Mouse (Mus musculus): ENCODE measurements at regions not wholly inside any gene's neighbourhood (a gene's known extent, or its start where the extent isn't known, plus 50 kb on each side); places are given as distances from the start of the nearest gene placed in this dataset. TPM values are rescaled to one million over a fixed set of nuclear protein-coding genes. Genes with fewer than 3 reads are reported as not detected.

DNA sequence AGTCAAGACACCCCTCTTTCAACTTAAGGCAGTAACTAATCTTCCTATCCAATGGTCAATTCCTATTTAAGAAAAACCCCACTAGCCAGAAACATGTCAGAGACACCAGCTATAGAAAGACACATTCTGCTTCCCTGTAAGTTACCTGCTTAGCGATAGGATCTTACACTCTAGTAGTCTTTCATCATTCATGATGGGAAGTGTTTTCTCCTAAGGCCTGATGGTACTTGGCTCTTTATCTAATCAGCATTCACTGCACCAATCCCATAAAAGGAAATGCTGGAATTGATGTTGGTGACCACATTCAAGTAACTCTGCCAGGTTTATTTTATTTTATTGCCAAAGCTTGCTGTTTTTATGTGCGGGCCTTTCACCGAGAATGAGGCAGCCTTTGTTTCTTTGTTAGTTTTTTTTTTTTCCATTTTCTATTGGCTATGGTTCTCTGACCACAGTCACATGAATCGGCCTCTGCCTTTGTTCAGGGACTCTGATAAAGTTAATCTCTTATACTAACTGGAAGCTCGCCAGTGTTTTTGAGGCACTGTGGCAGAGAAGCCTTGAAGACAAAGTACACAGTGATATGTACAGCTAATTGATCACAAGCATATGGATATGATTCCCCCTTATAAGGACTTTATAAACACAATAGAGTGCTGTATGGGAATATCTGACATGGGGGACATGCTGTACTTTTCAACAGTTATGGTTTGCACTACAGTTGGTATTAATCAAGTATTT, 166.0 kb upstream of the Chrm3 start:
- no peak overlapping the region for H3K4me2 ChIP-seq
- H3K4me3 ChIP-seq = no peak overlapping the region
- H3K4me1 ChIP-seq = no peaks in the 10 kb centered on the region
- H3K9me3 ChIP-seq = no peaks in the 10 kb centered on the region
- no peak overlapping the region for H3K27ac ChIP-seq
- no peaks in the 10 kb centered on the region for H3K27me3 ChIP-seq
- WGBS = 55% methylated on average over 5 of the region's 5 CpGs
- no peaks in the 10 kb centered on the region for H3K36me3 ChIP-seq
- H3K9ac ChIP-seq = no peak overlapping the region
- no peak for ATAC-seq (ENCODE audit: insufficient number of reproducible peaks, low FRiP score, low TSS enrichment, low read depth)

DNA sequence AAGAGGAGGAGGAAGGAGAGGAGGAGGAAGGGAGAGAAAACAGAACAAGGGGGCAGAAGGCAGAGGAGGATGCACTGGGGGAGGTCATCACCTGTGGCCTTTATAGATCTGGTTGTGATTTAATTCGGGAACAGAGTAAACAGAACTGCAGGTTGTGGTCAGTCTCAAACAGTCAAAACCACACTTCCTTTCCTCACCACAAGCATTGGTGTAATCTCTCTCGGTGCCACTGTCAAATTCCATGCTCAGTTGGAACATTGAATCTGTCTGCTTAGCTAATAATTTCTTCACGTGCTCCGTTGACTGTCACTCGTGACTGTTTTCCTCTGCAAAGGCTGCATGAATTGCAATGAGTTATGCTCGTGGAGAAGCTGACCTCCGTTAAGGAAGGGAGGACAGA, 143.6 kb upstream of the Chrm3 start:
- 55% methylated on average over 7 of the region's 7 CpGs for WGBS
- Histone ChIP-seq H3K27me3 (no peaks in the 10 kb centered on the region), H3K27ac (no peak overlapping the region), H3K9ac (no peak overlapping the region), H3K9me3 (no peaks in the 10 kb centered on the region), H3K4me2 (no peak overlapping the region), H3K4me1 (no peaks in the 10 kb centered on the region), H3K4me3 (no peak overlapping the region), H3K36me3 (no peaks in the 10 kb centered on the region)
- no peak for ATAC-seq (ENCODE audit: insufficient number of reproducible peaks, low FRiP score, low TSS enrichment, low read depth)

DNA sequence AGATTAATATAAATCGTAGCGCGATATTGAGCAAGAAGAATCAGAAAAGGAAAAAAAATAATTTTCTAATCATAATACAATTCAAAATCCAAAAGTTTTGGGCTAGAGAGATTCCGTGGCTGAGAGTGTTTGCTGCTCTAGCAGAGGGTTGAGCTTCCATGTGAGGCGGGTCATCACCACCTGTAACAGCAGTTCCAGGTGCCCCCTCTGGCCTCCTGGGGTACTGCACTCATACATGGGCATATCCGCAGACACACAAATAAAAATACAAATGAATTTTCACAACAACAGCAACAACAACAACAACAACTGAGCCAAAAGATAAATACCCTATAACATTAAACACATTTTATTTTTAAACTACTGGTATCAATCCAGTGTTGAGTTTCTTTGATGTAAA, 94.7 kb upstream of the Chrm3 start:
- Histone ChIP-seq H3K36me3 (no peaks in the 10 kb centered on the region), H3K9me3 (no peaks in the 10 kb centered on the region), H3K4me1 (no peaks in the 10 kb centered on the region), H3K27me3 (no peaks in the 10 kb centered on the region), H3K4me3 (no peak overlapping the region), H3K9ac (no peak overlapping the region), H3K4me2 (no peak overlapping the region), H3K27ac (no peak overlapping the region)
- ATAC-seq (ENCODE audit: insufficient number of reproducible peaks, low FRiP score, low TSS enrichment, low read depth) = no peak
- 94% methylated on average over 6 of the region's 6 CpGs for WGBS

DNA sequence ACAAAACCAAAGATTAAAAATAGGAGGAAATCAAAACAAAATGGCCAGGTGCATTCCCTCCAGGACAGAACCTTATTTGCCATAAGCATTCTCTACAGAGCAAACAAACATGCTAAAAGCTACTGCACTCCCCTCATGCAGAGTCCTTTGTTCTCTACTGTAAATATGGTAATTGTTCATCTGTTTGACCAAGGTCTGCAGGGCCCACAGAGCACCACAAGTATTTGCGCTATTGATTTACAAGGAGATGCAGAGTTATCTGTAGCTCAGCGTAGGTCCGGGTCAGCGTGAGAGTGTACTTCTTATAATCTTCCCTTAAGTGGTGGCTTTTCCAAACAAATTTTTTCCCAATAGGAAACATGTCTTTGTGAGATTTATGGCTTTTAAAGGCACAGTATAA, 94.0 kb upstream of the Chrm3 start:
- 89% methylated on average over 4 of the region's 4 CpGs for WGBS
- Histone ChIP-seq H3K4me3 (no peak overlapping the region), H3K27me3 (no peaks in the 10 kb centered on the region), H3K9ac (no peak overlapping the region), H3K27ac (no peak overlapping the region), H3K36me3 (no peaks in the 10 kb centered on the region), H3K4me1 (no peaks in the 10 kb centered on the region), H3K4me2 (no peak overlapping the region), H3K9me3 (no peaks in the 10 kb centered on the region)
- ATAC-seq (ENCODE audit: insufficient number of reproducible peaks, low FRiP score, low TSS enrichment, low read depth) = no peak

DNA sequence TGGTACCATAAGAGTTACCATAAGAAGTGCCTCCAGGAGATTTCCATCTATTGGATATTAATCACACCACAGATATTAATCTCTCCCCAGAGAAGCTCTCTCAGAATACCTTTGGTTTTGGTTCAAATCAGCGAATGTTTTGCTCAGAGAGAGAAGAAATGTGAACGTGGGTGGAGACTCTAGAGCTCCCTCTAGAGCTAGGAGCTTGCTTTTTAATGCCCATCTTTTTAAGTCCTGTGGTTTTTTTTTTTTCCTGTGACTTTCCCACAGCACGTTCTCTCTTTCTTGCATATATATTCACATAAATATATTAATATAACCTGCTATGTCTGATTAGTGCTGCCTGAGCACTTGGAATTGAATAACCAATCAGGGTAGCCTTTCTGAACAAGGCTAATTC, 90.4 kb upstream of the Chrm3 start:
- H3K9me3 ChIP-seq = no peaks in the 10 kb centered on the region
- WGBS = 27% methylated on average over 3 of the region's 3 CpGs
- H3K36me3 ChIP-seq = no peaks in the 10 kb centered on the region
- no peak for ATAC-seq (ENCODE audit: insufficient number of reproducible peaks, low FRiP score, low TSS enrichment, low read depth)
- H3K4me2 ChIP-seq = no peak overlapping the region
- H3K27ac ChIP-seq = no peak overlapping the region
- H3K27me3 ChIP-seq = no peaks in the 10 kb centered on the region
- no peaks in the 10 kb centered on the region for H3K4me1 ChIP-seq
- H3K4me3 ChIP-seq = no peak overlapping the region
- H3K9ac ChIP-seq = no peak overlapping the region

DNA sequence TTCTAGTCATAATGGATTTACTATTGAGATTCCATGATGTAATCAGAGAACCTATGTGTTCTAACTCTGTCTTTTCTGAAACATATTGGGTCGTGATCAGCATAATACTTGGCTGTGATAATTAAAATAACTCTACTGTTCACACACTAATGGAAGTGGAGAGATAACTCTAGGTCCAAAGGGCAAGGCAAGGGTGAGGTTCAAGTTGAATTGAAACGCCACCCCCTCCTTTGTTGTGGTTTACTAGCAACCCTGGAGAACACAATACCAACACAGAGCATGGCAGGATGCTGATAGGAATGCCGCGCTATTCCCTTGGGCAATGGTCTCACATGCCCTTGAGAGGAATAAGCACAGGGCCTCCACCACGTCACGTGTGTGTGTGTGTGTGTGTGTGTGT, 88.9 kb upstream of the Chrm3 start:
- no peaks in the 10 kb centered on the region for H3K27me3 ChIP-seq
- no peaks in the 10 kb centered on the region for H3K4me1 ChIP-seq
- no peak overlapping the region for H3K4me2 ChIP-seq
- ATAC-seq (ENCODE audit: insufficient number of reproducible peaks, low FRiP score, low TSS enrichment, low read depth) = no peak
- H3K27ac ChIP-seq = no peak overlapping the region
- H3K4me3 ChIP-seq = no peak overlapping the region
- no peaks in the 10 kb centered on the region for H3K36me3 ChIP-seq
- WGBS = 78% methylated on average over 6 of the region's 6 CpGs
- no peaks in the 10 kb centered on the region for H3K9me3 ChIP-seq
- no peak overlapping the region for H3K9ac ChIP-seq

DNA sequence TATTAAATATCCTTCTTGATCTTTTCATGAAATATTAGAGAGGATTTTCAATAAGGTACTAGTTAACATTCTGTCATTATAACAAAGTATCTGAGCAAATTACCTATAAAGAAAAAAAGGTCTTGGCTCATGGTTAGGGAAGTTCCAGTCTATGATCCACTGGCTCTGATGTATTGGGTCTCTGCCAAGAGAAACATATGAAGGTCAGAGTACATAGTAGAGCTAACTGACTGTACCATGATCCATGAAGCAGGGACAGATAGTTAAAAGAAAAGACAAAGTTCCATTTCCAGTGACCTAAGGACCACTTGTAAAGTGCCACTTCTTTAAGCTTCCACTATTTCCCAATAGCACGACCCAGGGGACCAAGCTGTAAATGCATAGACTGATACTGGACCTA, 87.2 kb upstream of the Chrm3 start:
- ATAC-seq (ENCODE audit: insufficient number of reproducible peaks, low FRiP score, low TSS enrichment, low read depth) = no peak
- WGBS = 74% methylated on average over 1 of the region's 1 CpGs
- no peaks in the 10 kb centered on the region for H3K36me3 ChIP-seq
- H3K9ac ChIP-seq = no peak overlapping the region
- no peaks in the 10 kb centered on the region for H3K27me3 ChIP-seq
- H3K4me1 ChIP-seq = no peaks in the 10 kb centered on the region
- no peaks in the 10 kb centered on the region for H3K9me3 ChIP-seq
- H3K27ac ChIP-seq = no peak overlapping the region
- H3K4me3 ChIP-seq = no peak overlapping the region
- no peak overlapping the region for H3K4me2 ChIP-seq

DNA sequence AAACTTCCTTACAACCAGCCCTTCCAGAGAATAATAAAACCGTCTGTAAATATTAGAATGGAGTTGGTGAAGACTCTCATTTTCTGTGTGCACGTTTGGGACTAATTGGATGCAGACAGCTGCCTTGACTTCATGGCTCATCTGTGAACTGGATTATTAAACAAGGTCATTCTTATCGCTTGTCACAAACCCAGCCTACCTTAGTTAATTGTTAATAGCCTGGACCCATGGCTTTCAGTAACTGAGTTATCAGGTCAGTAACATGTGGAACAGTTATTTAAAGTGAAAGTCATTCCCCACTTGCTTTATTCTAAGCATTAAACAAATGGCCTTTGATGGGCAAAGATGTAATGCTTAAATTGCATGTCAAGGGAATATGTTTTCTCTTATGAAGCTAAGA, 85.0 kb upstream of the Chrm3 start:
- H3K9ac ChIP-seq = no peak overlapping the region
- no peak overlapping the region for H3K4me2 ChIP-seq
- H3K27ac ChIP-seq = no peak overlapping the region
- no peaks in the 10 kb centered on the region for H3K36me3 ChIP-seq
- H3K27me3 ChIP-seq = no peaks in the 10 kb centered on the region
- no peaks in the 10 kb centered on the region for H3K9me3 ChIP-seq
- WGBS = 39% methylated on average over 3 of the region's 3 CpGs
- no peak overlapping the region for H3K4me3 ChIP-seq
- ATAC-seq (ENCODE audit: insufficient number of reproducible peaks, low FRiP score, low TSS enrichment, low read depth) = no peak
- H3K4me1 ChIP-seq = no peaks in the 10 kb centered on the region

Small RNA genes in the stretch of these regions (microRNA-seq; reads per million reads assigned to microRNA genes)
- gene Gm23415 = not detected
